Mouse (Mus musculus) neural tube, embryonic 11.5 days (tissue): ENCODE results near the gene Ap1m1. TPM values are rescaled to one million over a fixed set of nuclear protein-coding genes. Genes with fewer than 3 reads are reported as not detected.

ENCODE experiments used
- ATAC-seq: fragments of 200-750 bp; cut with Nextera tagmentation; 2 replicates; pipeline ENCODE4 v1.8.0; 2017; ENCODE audit warnings: moderate number of reproducible peaks, mild to moderate bottlenecking, moderate TSS enrichment, moderate library complexity; ENCODE audit not compliant: insufficient read depth, low FRiP score, low TSS enrichment
- DNase-seq: peaks from one replicate; pipeline ENCODE4 v3.0.0-alpha.2; 2015; ENCODE audit warnings: low spot score
- H3K27ac ChIP-seq: fragments of 300-500 bp; sonication (generic); 2 replicates; pipeline ENCODE4 v1.5.1; 2014; ENCODE audit warnings: low read depth, mild to moderate bottlenecking, low read length
- H3K27me3 ChIP-seq: fragments of 300-500 bp; sonication (generic); 2 replicates; pipeline ENCODE4 v1.6.1; 2014; ENCODE audit warnings: mild to moderate bottlenecking, low read length, mixed read lengths; ENCODE audit not compliant: control insufficient read depth, insufficient read depth
- H3K36me3 ChIP-seq: fragments of 300-500 bp; sonication (generic); 2 replicates; pipeline ENCODE4 v1.6.1; 2014; ENCODE audit warnings: mild to moderate bottlenecking, low read length, moderate library complexity, mixed read lengths; ENCODE audit not compliant: control insufficient read depth, insufficient read depth
- H3K4me1 ChIP-seq: fragments of 300-500 bp; sonication (generic); 2 replicates; pipeline ENCODE4 v1.6.1; 2014; ENCODE audit warnings: low read length, mixed read lengths; ENCODE audit not compliant: control insufficient read depth, insufficient read depth
- H3K4me2 ChIP-seq: fragments of 300-500 bp; sonication (generic); 2 replicates; pipeline ENCODE4 v1.6.1; 2014; ENCODE audit warnings: low read depth, mild to moderate bottlenecking, moderate library complexity
- H3K4me3 ChIP-seq: fragments of 300-500 bp; sonication (generic); 2 replicates; pipeline ENCODE4 v1.5.1; 2014; ENCODE audit warnings: low read depth, low read length
- H3K9ac ChIP-seq: fragments of 300-500 bp; sonication (generic); 2 replicates; pipeline ENCODE4 v1.6.1; 2014; ENCODE audit warnings: mild to moderate bottlenecking, low read length
- H3K9me3 ChIP-seq: fragments of 300-500 bp; sonication (generic); 2 replicates; pipeline ENCODE4 v1.6.1; 2016; ENCODE audit warnings: low read length; ENCODE audit not compliant: control insufficient read depth
- WGBS: fragments of 180-500 bp; shearing (Covaris S2); extraction: QIAGEN DNeasy Blood & Tissue Kit; methylation state at CpG from one replicate; pipeline ENCODE4 v1.1.7; 2014; 5-methylcytosine and 5-hydroxymethylcytosine counted together
- polyA plus RNA-seq: library from polyadenylated mRNA; unstranded; fragments of >200 nt; fragmentation: Nextera tagmentation; extraction: Ambion mirVana; gene quantifications from 2 replicates; pipeline ENCODE4 v1.2.1, GENCODE M21; 2014

Gene Ap1m1
- polyA plus RNA-seq, 1 experiment from 2014 or later, result 184 TPM

DNA sequence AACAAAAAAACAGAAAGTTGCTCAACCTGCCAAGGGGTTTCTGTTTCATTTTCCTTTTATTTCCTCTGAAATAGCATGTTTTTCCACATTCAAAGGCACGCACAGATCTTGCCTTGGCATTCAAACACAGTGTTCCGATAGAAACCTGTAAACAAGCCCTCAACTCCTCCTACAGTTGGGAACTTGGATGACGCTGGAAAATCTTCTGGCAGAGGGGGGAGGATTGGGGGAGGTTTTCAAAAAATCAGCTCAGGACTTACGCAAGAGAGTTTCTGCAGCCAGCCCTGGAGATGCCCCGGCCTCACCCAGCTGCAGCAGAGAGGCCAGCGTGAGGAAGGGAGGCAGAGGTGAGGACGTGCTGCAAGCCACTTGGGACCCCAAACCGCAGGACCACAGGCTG is 63.8 kb downstream of the Ap1m1 start:
- Histone ChIP-seq H3K27me3 (no peaks in the 10 kb centered on the region), H3K4me1 (no peaks in the 10 kb centered on the region), H3K27ac (no peak overlapping the region), H3K4me2 (no peak overlapping the region), H3K9ac (no peak overlapping the region), H3K4me3 (no peak overlapping the region), H3K36me3 (no peaks in the 10 kb centered on the region), H3K9me3 (no peaks in the 10 kb centered on the region)
- WGBS, result 81% methylated on average over 8 of the region's 8 CpGs
- no peak for ATAC-seq
- DNase-seq, result no peak

- no peak within 1 kb of the TSS for H3K4me2 ChIP-seq
- no peaks in the 10 kb centered on the region for H3K27me3 ChIP-seq
- no peaks in the 10 kb centered on the region for H3K4me1 ChIP-seq
- no peak within 1 kb of the TSS for H3K9ac ChIP-seq
- no peaks in the 10 kb centered on the region for H3K36me3 ChIP-seq
- H3K9me3 ChIP-seq, result no peaks in the 10 kb centered on the region
- DNase-seq (no peak), ATAC-seq (no peak)
- no peak within 1 kb of the TSS for H3K4me3 ChIP-seq
- no peak within 1 kb of the TSS for H3K27ac ChIP-seq
- WGBS, result 79% methylated on average over 15 of the region's 16 CpGs
These were observed 65.5 kb downstream of the Ap1m1 start, which contains the start of gene Gm10282 for GRCm38 (mm10) chr8:72305210-72305905. TSS of gene Gm10282 (minus strand) at chr8:72305260.

DNA sequence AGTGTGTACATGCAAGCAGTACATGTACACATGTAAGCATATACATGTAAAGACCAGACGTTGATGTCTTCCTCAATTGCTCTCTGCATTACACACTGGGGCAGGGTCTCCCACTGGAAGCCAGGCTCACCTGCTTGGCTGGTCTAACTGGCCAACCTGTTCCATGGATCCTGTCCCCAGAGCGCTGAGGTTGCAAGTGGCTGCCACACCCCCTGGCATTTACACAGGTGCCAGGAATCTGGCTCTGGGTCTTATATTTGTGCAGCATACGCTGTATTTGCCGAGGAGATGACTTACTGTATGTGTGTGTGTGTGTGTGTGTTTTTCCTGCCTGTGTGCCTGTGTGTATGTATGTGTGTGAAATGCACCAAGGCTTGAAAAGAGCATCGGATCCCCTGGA is 67.1 kb downstream of the Ap1m1 start:
- Histone ChIP-seq H3K27me3 (no peaks in the 10 kb centered on the region), H3K4me3 (no peak overlapping the region), H3K9me3 (no peaks in the 10 kb centered on the region), H3K36me3 (no peaks in the 10 kb centered on the region), H3K4me2 (no peak overlapping the region), H3K9ac (no peak overlapping the region), H3K4me1 (no peaks in the 10 kb centered on the region), H3K27ac (no peak overlapping the region)
- no peak for ATAC-seq
- DNase-seq, result no peak
- WGBS, result 92% methylated on average over 5 of the region's 5 CpGs

Other genes starting within 250 kb of the Ap1m1 start
- gene Cyp4f18, start 230.4 kb upstream of the Ap1m1 start, polyA plus RNA-seq, result 0.36 and 0.92 TPM in 2 replicates
- gene Olfr372, start 198.8 kb upstream of the Ap1m1 start, polyA plus RNA-seq, result not detected in 2 replicates
- not detected in 2 replicates for gene Olfr373, start 156.8 kb upstream of the Ap1m1 start, polyA plus RNA-seq
- gene Olfr374, start 133.0 kb upstream of the Ap1m1 start, polyA plus RNA-seq, result not detected in 2 replicates
- gene Tpm4, start 105.0 kb upstream of the Ap1m1 start, polyA plus RNA-seq, result 554 and 563 TPM in 2 replicates
- gene Rab8a, start 78.8 kb upstream of the Ap1m1 start, polyA plus RNA-seq, result 105 and 110 TPM in 2 replicates
- gene Hsh2d, start 50.4 kb upstream of the Ap1m1 start, polyA plus RNA-seq, result not detected in 2 replicates
- not detected in 2 replicates for gene Cib3, start 27.2 kb upstream of the Ap1m1 start, polyA plus RNA-seq
- gene Gm11034, start 26.4 kb upstream of the Ap1m1 start, polyA plus RNA-seq, result not detected in 2 replicates
- gene Fam32a, start 20.3 kb upstream of the Ap1m1 start, polyA plus RNA-seq, result 80.1 and 80.6 TPM in 2 replicates
- gene Gm10282, start 65.2 kb downstream of the Ap1m1 start, polyA plus RNA-seq, result 35.7 and 38.2 TPM in 2 replicates
- gene Klf2, start 79.0 kb downstream of the Ap1m1 start, polyA plus RNA-seq, result 6.0 and 6.2 TPM in 2 replicates
- 77.7 and 81.0 TPM in 2 replicates for gene Eps15l1, start 181.4 kb downstream of the Ap1m1 start, polyA plus RNA-seq
- gene Calr3, start 203.9 kb downstream of the Ap1m1 start, polyA plus RNA-seq, result 1.2 and 1.9 TPM in 2 replicates
- 13.3 and 15.4 TPM in 2 replicates for gene 1700030K09Rik, start 203.9 kb downstream of the Ap1m1 start, polyA plus RNA-seq
- gene Cherp, start 235.2 kb downstream of the Ap1m1 start, polyA plus RNA-seq, result 78.6 and 81.6 TPM in 2 replicates